Mouse (Mus musculus) hindbrain, embryonic 13.5 days (tissue): ENCODE data around the gene Xirp2. TPM values are rescaled to one million over a fixed set of nuclear protein-coding genes. Genes with fewer than 3 reads are reported as not detected.

ENCODE experiments used
- ATAC-seq: fragments of 200-750 bp; cut with Nextera tagmentation; 2 replicates; pipeline ENCODE4 v1.8.0; 2017; ENCODE audit warnings: moderate TSS enrichment; ENCODE audit not compliant: low FRiP score
- H3K27ac ChIP-seq: fragments of 300-500 bp; sonication (generic); 2 replicates; pipeline ENCODE4 v1.5.1; 2015; ENCODE audit warnings: inconsistent platforms, mild to moderate bottlenecking, moderate library complexity
- H3K27me3 ChIP-seq: fragments of 300-500 bp; sonication (generic); 2 replicates; pipeline ENCODE4 v1.6.1; 2015; ENCODE audit warnings: mild to moderate bottlenecking, inconsistent platforms
- H3K36me3 ChIP-seq: fragments of 300-500 bp; sonication (generic); 2 replicates; pipeline ENCODE4 v1.6.1; 2015; ENCODE audit warnings: mild to moderate bottlenecking, inconsistent platforms
- H3K4me1 ChIP-seq: fragments of 300-500 bp; sonication (generic); replicated peaks from 2 replicates; pipeline ENCODE4 v1.6.1; 2015; ENCODE audit warnings: inconsistent platforms
- H3K4me2 ChIP-seq: fragments of 300-500 bp; sonication (generic); 2 replicates; pipeline ENCODE4 v1.6.1; 2015; ENCODE audit warnings: inconsistent platforms, mild to moderate bottlenecking, moderate library complexity
- H3K4me3 ChIP-seq: fragments of 300-500 bp; sonication (generic); 2 replicates; pipeline ENCODE4 v1.5.1; 2015; ENCODE audit warnings: mild to moderate bottlenecking, inconsistent platforms
- H3K9ac ChIP-seq: fragments of 300-500 bp; sonication (generic); 2 replicates; pipeline ENCODE4 v1.6.1; 2015; ENCODE audit warnings: mild to moderate bottlenecking, inconsistent platforms
- H3K9me3 ChIP-seq: fragments of 300-500 bp; sonication (generic); 2 replicates; pipeline ENCODE4 v1.6.1; 2016; ENCODE audit warnings: inconsistent platforms
- WGBS: fragments of 180-500 bp; shearing (Covaris S2); methylation state at CpG from one replicate; pipeline ENCODE4 v1.1.7; 2015; 5-methylcytosine and 5-hydroxymethylcytosine counted together
- polyA plus RNA-seq: library from polyadenylated mRNA; unstranded; fragments of >200 nt; fragmentation: Nextera tagmentation; extraction: Ambion mirVana; gene quantifications from 2 replicates; pipeline ENCODE4 v1.2.1, GENCODE M21; 2015

The Xirp2 gene
- polyA plus RNA-seq, 1 experiment from 2014 or later, result not detected

- Histone ChIP-seq H3K9me3 (no peaks in the 10 kb centered on the region), H3K27ac (no peak overlapping the region), H3K4me1 (peaks cover 13% of the 10 kb centered on the region), H3K27me3 (no peaks in the 10 kb centered on the region), H3K4me2 (no peak overlapping the region), H3K9ac (no peak overlapping the region), H3K4me3 (no peak overlapping the region), H3K36me3 (no peaks in the 10 kb centered on the region)
- 61% methylated on average over 3 of the region's 3 CpGs for WGBS
- no peak for ATAC-seq
These were observed 41.4 kb downstream of the Xirp2 start for GRCm38 (mm10) chr2:67487162-67487561.

DNA sequence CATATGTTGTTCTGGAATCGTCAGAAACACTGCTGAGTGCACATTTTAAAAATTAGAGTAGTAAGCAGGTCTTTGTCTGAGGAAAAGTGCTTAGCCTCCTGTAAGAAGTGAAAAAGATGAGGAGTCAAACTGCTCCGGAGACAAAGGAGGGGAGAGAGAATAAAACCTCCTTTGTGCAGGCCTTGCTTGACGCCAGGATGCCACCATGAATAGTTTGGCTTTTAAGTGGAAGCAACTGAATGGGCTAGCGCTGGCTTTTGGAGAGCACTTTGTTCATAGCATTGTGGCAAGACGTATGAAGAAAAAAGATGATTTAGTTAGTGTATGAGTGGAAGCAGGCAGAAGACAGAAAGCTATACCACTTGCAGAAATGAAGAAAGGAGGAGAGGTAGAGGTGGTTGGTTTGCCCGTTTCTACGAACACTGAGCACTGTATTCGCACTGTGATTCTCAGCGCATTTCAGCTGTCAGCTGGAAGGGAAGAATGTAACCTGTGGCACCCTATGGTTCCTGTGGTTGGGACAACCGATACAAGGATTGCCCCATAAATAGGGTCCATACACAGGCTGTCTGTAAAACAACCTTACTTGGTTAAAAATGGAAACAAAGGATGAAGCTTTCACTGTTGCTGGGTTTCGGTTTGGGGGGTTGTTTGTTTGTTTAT lies 42.8 kb downstream of the Xirp2 start:
- 0 out of 2 replicates have a peak, but pooled peaks have one; percentile 23 for ATAC-seq
- no peaks in the 10 kb centered on the region for H3K9me3 ChIP-seq
- H3K4me1 ChIP-seq, result peaks cover 13% of the 10 kb centered on the region
- H3K36me3 ChIP-seq, result no peaks in the 10 kb centered on the region
- 16% methylated on average over 11 of the region's 11 CpGs for WGBS
- no peak overlapping the region for H3K27ac ChIP-seq
- H3K4me3 ChIP-seq, result no peak overlapping the region
- peak overlapping the region; percentile 16; the same call in 1 of the 2 replicates for H3K4me2 ChIP-seq
- H3K9ac ChIP-seq, result no peak overlapping the region
- H3K27me3 ChIP-seq, result no peaks in the 10 kb centered on the region

DNA sequence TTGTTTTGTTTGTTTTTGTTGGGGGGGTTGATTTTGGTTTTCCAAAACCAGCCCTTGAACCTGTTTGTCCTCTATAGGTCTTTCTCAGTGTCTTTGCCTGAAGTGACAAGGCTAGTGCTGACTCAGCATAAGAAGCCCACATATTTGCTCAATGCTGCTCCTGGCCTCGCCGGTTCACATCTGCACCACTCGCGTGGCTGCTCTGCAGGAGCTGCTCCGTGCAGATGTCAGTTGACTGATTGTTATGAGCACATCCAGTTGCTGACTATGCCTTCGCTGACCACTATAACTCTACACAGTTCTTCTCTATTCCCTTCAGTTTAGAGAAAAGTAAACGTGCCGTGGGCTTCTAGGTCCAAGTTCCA lies 43.3 kb downstream of the Xirp2 start:
- Histone ChIP-seq H3K4me2 (0 out of 2 replicates have a peak overlapping the region, but pooled peaks have one; percentile 16), H3K9me3 (no peaks in the 10 kb centered on the region), H3K27ac (no peak overlapping the region), H3K4me3 (no peak overlapping the region), H3K4me1 (peaks cover 13% of the 10 kb centered on the region), H3K9ac (no peak overlapping the region), H3K27me3 (no peaks in the 10 kb centered on the region), H3K36me3 (no peaks in the 10 kb centered on the region)
- 35% methylated on average over 8 of the region's 8 CpGs for WGBS
- peak; percentile 58; the same call in 1 of the 2 replicates for ATAC-seq

- WGBS, result 76% methylated on average over 2 of the region's 2 CpGs
- H3K9ac ChIP-seq, result no peak overlapping the region
- no peaks in the 10 kb centered on the region for H3K27me3 ChIP-seq
- no peak overlapping the region for H3K4me3 ChIP-seq
- H3K4me2 ChIP-seq, result no peak overlapping the region
- no peaks in the 10 kb centered on the region for H3K36me3 ChIP-seq
- no peak overlapping the region for H3K27ac ChIP-seq
- H3K4me1 ChIP-seq, result no peaks in the 10 kb centered on the region
- H3K9me3 ChIP-seq, result no peaks in the 10 kb centered on the region
- ATAC-seq, result no peak
These were observed 59.7 kb downstream of the Xirp2 start for GRCm38 (mm10) chr2:67505457-67505856.

DNA sequence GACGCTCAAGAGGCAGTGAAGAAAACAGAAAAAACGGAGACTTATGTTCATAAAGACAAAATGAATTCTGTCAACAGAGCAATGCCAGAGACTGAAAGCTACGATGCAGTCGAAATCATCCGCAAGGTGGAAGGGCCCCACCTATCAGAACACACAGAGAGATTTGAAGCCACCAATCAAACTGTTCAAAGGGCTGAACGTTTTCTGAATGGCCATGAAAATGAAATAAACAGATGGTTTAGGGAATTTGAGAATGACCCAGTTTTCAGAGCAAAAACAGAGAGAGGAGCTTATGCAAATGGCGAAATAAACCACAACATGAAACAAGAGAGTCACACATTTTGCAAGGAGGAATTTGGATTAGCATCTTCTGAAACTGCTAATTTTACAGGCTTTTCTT lies 70.6 kb downstream of the Xirp2 start:
- Histone ChIP-seq H3K4me2 (no peak overlapping the region), H3K9ac (no peak overlapping the region), H3K27ac (no peak overlapping the region), H3K4me3 (no peak overlapping the region), H3K36me3 (no peaks in the 10 kb centered on the region), H3K4me1 (no peaks in the 10 kb centered on the region), H3K9me3 (no peaks in the 10 kb centered on the region), H3K27me3 (no peaks in the 10 kb centered on the region)
- ATAC-seq, result no peak
- 94% methylated on average over 7 of the region's 7 CpGs for WGBS

- Histone ChIP-seq H3K4me1 (no peaks in the 10 kb centered on the region), H3K9ac (no peak overlapping the region), H3K36me3 (no peaks in the 10 kb centered on the region), H3K4me2 (no peak overlapping the region), H3K27me3 (no peaks in the 10 kb centered on the region), H3K27ac (no peak overlapping the region), H3K4me3 (no peak overlapping the region), H3K9me3 (no peaks in the 10 kb centered on the region)
- 90% methylated on average over 2 of the region's 2 CpGs for WGBS
- ATAC-seq, result no peak
These were observed 89.5 kb downstream of the Xirp2 start for GRCm38 (mm10) chr2:67535347-67535746.

GRCm38 (mm10) chr2:67539426-67539825 lies 93.6 kb downstream of the Xirp2 start:
- Histone ChIP-seq H3K36me3 (no peaks in the 10 kb centered on the region), H3K4me3 (no peak overlapping the region), H3K27ac (no peak overlapping the region), H3K4me1 (peaks cover 7% of the 10 kb centered on the region; the same call in 1 of the 2 replicates), H3K27me3 (no peaks in the 10 kb centered on the region), H3K9me3 (no peaks in the 10 kb centered on the region), H3K9ac (no peak overlapping the region), H3K4me2 (no peak overlapping the region)
- 92% methylated on average over 6 of the region's 6 CpGs for WGBS
- ATAC-seq, result no peak

- ATAC-seq, result no peak
- Histone ChIP-seq H3K9ac (no peak overlapping the region), H3K36me3 (no peaks in the 10 kb centered on the region), H3K4me3 (no peak overlapping the region), H3K9me3 (no peaks in the 10 kb centered on the region), H3K27ac (peak overlapping the region; percentile 23; the same call in 1 of the 2 replicates), H3K4me2 (peak overlapping the region; percentile 13; the same call in 1 of the 2 replicates), H3K4me1 (peaks cover 7% of the 10 kb centered on the region; the same call in 1 of the 2 replicates), H3K27me3 (no peaks in the 10 kb centered on the region)
- 51% methylated on average over 11 of the region's 11 CpGs for WGBS
These were observed 96.3 kb downstream of the Xirp2 start for GRCm38 (mm10) chr2:67541957-67542696.

- no peak overlapping the region for H3K4me2 ChIP-seq
- H3K27ac ChIP-seq, result no peak overlapping the region
- WGBS, result 72% methylated on average over 8 of the region's 8 CpGs
- H3K4me1 ChIP-seq, result peaks cover 7% of the 10 kb centered on the region; the same call in 1 of the 2 replicates
- no peaks in the 10 kb centered on the region for H3K36me3 ChIP-seq
- no peak overlapping the region for H3K4me3 ChIP-seq
- no peak overlapping the region for H3K9ac ChIP-seq
- no peak for ATAC-seq
- H3K9me3 ChIP-seq, result no peaks in the 10 kb centered on the region
- no peaks in the 10 kb centered on the region for H3K27me3 ChIP-seq
These were observed 98.6 kb downstream of the Xirp2 start for GRCm38 (mm10) chr2:67544426-67544825.

DNA sequence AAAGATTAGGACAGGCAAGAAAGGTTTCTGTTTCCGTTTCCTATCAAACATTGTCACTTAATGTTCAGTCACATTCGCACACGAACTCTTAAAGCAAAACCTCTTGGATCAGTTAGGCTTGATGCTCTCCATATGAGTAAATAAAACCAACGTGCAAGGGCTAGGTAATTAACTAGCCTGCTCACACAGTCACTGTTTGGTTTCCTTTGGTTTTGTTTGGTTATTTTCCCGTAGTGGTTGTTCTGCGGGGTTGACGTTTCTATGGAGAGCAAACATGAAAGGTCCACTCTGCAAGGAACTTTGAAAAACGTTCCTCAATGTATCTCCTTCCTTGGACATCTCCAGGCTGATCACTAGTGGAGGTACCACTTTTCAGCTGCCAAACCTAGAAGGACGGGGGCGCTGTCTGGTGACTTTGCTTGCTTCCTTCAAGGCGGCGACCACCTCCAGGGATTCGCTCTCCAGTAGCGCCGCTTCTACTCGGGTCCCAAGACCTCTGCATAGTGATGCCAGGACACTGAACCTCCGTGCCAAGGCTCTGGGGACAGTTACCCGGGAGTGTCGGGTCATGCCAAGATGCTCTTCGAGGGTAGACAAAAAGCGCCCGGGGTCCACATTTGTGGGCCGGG lies 119.2 kb downstream of the Xirp2 start:
- Histone ChIP-seq H3K27ac (peak overlapping the region; percentile 97), H3K9me3 (no peaks in the 10 kb centered on the region), H3K4me1 (peaks cover 17% of the 10 kb centered on the region), H3K9ac (peak overlapping the region; percentile 92), H3K4me3 (peak overlapping the region; percentile 82), H3K27me3 (no peaks in the 10 kb centered on the region), H3K4me2 (peak overlapping the region; percentile 96), H3K36me3 (no peaks in the 10 kb centered on the region)
- ATAC-seq, result peak; percentile 87
- 3% methylated on average over 23 of the region's 23 CpGs for WGBS

DNA sequence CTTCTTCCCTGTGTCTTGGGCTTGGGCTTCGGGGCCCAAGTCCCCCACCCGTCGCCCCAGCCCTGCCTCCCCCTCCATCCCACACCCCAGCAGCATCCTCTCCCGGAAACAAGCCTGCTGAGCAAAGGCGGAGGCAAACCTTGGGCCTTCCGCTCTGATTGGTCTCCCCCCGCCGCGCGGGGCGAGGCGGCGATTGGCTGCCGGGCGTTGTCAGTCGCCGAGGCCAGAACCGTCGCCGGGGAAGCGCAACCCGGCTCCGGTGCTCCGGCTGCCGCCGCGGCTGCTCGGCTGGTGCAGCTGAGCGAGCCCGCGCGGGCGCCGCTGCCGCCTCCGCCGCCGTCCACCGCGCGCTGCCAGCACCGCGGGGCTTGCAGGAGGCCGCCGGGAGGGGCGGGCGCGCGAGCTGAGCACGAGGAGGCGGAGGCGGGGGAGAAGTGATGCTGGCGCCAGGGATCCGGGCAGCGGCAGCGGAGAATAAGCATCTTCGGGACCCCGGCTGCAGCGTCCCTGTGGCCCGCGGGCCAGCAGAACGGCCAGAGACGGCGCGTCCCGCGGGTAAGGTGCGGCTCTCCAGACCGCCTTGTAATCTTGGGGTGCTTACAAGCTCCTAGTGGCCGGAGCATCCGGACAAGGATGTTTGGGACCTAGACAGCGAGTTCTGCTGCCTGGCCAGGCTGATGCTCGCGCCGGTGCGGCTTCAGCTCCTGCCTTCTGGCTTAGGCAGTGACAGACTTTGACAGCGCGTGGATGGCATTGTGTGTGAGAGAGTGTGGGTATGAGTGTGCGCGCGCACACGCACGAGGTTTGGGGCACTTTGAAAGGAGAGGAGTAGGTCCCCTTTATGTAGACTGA lies 119.9 kb downstream of the Xirp2 start, which contains the start of gene B3galt1:
Gene B3galt1, plus strand, starts transcription at position 392 of the 852 bp plus-strand sequence.
- Histone ChIP-seq H3K4me1 (peaks cover 17% of the 10 kb centered on the region), H3K4me2 (peak within 1 kb of the TSS; percentile 96), H3K36me3 (no peaks in the 10 kb centered on the region), H3K27me3 (no peaks in the 10 kb centered on the region), H3K9ac (peak within 1 kb of the TSS; percentile 92), H3K9me3 (no peaks in the 10 kb centered on the region), H3K4me3 (peak within 1 kb of the TSS; percentile 82), H3K27ac (peak within 1 kb of the TSS; percentile 97)
- ATAC-seq, result peak; percentile 98
- WGBS, result under 1% methylated on average over 83 of the region's 83 CpGs
